Comparison of ENCODE assay signal across 19 mouse cellular contexts in the genomic region with DNA sequence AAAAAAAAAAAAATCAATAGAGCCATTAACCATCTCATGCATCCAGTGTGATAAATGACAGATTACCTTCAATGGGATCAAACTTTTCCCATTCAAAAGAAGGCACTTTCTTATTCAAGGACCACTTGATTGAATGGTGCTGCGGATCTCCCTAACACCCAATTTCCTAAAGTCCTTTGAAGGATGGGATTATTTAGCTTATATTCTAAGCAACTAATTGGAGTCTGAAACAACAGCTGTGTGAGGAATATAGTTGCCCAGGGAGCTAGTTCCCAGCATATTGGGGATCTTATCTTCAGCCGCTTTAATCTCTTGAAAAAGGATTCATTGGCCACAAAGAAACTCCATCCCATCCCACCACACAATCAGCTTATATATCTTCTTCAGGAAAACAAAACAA.
"Had no signal": no experiment of that assay in that cellular context is flagged by ENCODE, and none has a peak within 500 bp of the region (broad histone marks: within the 10 kb centered on the region; RNA-seq: fewer than 3 reads in every experiment).

No protein-coding gene starts in this region.

- H3K4me2 ChIP-seq: liver, embryonic 15.5 days; lung, embryonic 15.5 days; midbrain, embryonic 12.5 days; neural tube, embryonic 12.5 days; stomach, embryonic 15.5 days had no signal

- H3K27ac ChIP-seq: liver, embryonic 15.5 days; lung, embryonic 15.5 days; macrophage; midbrain, embryonic 12.5 days; neural tube, embryonic 12.5 days; stomach, embryonic 15.5 days; stomach, postnatal 0 days had no signal

- H3K9ac ChIP-seq: liver, embryonic 15.5 days; liver, postnatal 0 days; lung, embryonic 15.5 days; midbrain, embryonic 12.5 days; neural tube, embryonic 12.5 days; stomach, embryonic 15.5 days had no signal

- ATAC-seq: liver, postnatal 0 days; lung, postnatal 0 days; midbrain, embryonic 16.5 days had no signal

- H3K27me3 ChIP-seq: liver, embryonic 15.5 days; lung, embryonic 15.5 days; megakaryocyte, embryonic 14.5 days; neural tube, embryonic 12.5 days; stomach, embryonic 15.5 days had no signal

- H3K36me3 ChIP-seq: liver, embryonic 15.5 days; lung, embryonic 15.5 days; midbrain, embryonic 12.5 days; neural tube, embryonic 12.5 days; stomach, embryonic 15.5 days had no signal

- H3K4me1 ChIP-seq: liver, embryonic 15.5 days; lung, embryonic 15.5 days; megakaryocyte, embryonic 14.5 days; midbrain, embryonic 12.5 days; neural tube, embryonic 12.5 days; stomach, embryonic 15.5 days had no signal

- H3K9me3 ChIP-seq: liver, embryonic 15.5 days; lung, embryonic 15.5 days; megakaryocyte, embryonic 14.5 days; midbrain, embryonic 12.5 days; neural tube, embryonic 12.5 days; stomach, embryonic 15.5 days had no signal

- DNase-seq: liver, postnatal 0 days; lung, adult 2 months; lung, postnatal 14 days; lung, postnatal 36 days; midbrain, embryonic 14.5 days; right cerebral cortex, postnatal 14 days; thymus, adult 2 months; thymus, postnatal 25 days; thymus, postnatal 4 days had no signal

- H3K4me3 ChIP-seq: liver, embryonic 15.5 days; lung, embryonic 15.5 days; megakaryocyte, embryonic 14.5 days; midbrain, embryonic 12.5 days; neural tube, embryonic 12.5 days; stomach, embryonic 15.5 days had no signal
